Mouse (Mus musculus): Measurements from ENCODE around the gene Lgals2.

DNA sequence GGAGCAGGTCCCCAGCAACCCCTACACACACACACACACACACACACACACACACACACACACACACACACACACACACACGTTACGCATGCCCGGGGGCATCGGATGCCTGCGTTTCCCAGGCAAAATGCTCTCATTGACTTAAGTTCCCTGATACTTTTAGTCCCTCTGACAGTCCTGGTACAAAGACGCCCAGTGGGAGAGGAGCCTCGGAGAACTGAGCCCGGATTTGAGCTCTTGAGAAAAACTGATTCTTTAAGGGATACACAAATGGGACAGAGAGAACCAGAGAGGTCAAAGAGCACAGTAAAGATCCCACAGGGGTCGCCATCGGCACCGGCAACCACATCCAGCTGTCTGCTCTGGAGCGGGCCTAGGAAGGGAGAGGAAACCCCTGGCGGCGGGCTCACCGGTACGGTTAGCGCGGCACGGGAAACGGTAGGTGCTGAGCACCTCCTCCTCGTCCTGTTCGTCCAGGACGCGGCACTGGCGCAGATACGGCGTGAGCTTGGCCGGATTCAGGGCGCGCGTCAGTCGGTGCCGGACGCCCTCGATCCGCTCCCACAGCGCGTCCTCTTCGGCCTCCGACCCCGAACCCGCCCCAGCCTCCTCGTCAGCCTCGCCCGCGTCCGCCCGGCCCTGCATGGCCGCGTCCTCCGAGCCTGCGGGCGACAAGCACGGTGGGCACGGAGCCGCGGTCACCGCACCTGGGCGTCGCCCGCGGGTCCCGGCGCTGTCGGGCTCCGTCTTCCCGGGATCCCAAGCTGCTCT lies 53.2 kb downstream of the Lgals2 start:
- TF ChIP-seq CTCF (IDR thresholded peaks at IDR 0.05; ENCODE audit: extremely low read depth, insufficient read depth, low read length) (no peak), POLR2A (IDR thresholded peaks at IDR 0.05; ENCODE audit: extremely low read depth, insufficient read depth, low read length) (no peak)

Measured in cortical plate, adult 2 months (tissue).